Comparison of ENCODE assay signal across 8 mouse cellular contexts in genomic region chr16:22107897-22108516, GRCm38 (mm10). TPM values are rescaled to one million over a fixed set of nuclear protein-coding genes. Genes with fewer than 3 reads are reported as not detected.
DNase-seq lines count a peak whose midpoint lies in the region; ATAC-seq and TF ChIP-seq lines count a peak whose summit lies in the region.

No protein-coding gene starts in this region.

- no peak overlapping the region for H3K4me2 ChIP-seq in forebrain, postnatal 0 days (ENCODE audit: low read depth)
- no peak overlapping the region for H3K4me2 ChIP-seq in forebrain, embryonic 11.5 days (ENCODE audit: low read depth, low read length, severe bottlenecking)
- no peak overlapping the region for H3K4me2 ChIP-seq in CH12.LX (ENCODE audit: insufficient read depth, low read depth, poor library complexity, severe bottlenecking)

- no peak overlapping the region for H3K9ac ChIP-seq in forebrain, postnatal 0 days
- no peak overlapping the region for H3K9ac ChIP-seq in forebrain, embryonic 11.5 days (ENCODE audit: low read length)
- H3K9ac ChIP-seq in CH12.LX (ENCODE audit: insufficient read depth, low read depth) = no peak overlapping the region

- no peak overlapping the region for H3K4me3 ChIP-seq in forebrain, postnatal 0 days (ENCODE audit: low read depth, low read length)
- H3K4me3 ChIP-seq in forebrain, embryonic 11.5 days (ENCODE audit: low read depth, low read length) = no peak overlapping the region
- no peak overlapping the region for H3K4me3 ChIP-seq in CH12.LX (replicated peaks in 1 of 3; ENCODE audit: low read depth in 2 of 3, low read length in 2 of 3, poor library complexity in 1 of 3)
- no peak overlapping the region for H3K4me3 ChIP-seq in layer of hippocampus, adult 2 months

- H3K27ac ChIP-seq in forebrain, postnatal 0 days (ENCODE audit: low read depth, low read length) = no peak overlapping the region
- no peak overlapping the region for H3K27ac ChIP-seq in forebrain, embryonic 11.5 days (ENCODE audit: low read depth, low read length)
- no peak overlapping the region for H3K27ac ChIP-seq in CH12.LX (ENCODE audit: insufficient read depth, low read depth)
- no peak overlapping the region for H3K27ac ChIP-seq in layer of hippocampus, adult 2 months

- no peak for TF ChIP-seq POLR2A in CH12.LX (IDR thresholded peaks at IDR 0.05; ENCODE audit: low read depth, low read length)

- peak; percentile 41 for TF ChIP-seq CTCF in forebrain, postnatal 0 days (IDR thresholded peaks at IDR 0.05; ENCODE audit: low read depth)
- TF ChIP-seq CTCF in CH12.LX (conservative IDR thresholded peaks at IDR 0.05 in 1 of 2, IDR thresholded peaks at IDR 0.05 in 1 of 2; ENCODE audit: low read depth in 2 of 2, low read length in 2 of 2) = peak; percentile 26 to 60; a peak in 2 of 4 replicates
- peak; percentile 65 for TF ChIP-seq CTCF in layer of hippocampus, adult 2 months (conservative IDR thresholded peaks at IDR 0.05)

- peak; percentile 47 for ATAC-seq in forebrain, postnatal 0 days
- no peak for ATAC-seq in forebrain, embryonic 11.5 days (replicated peaks; ENCODE audit: low FRiP score)
- no peak for ATAC-seq in erythroblast, adult 5-6 weeks (replicated peaks; ENCODE audit: low FRiP score, poor library complexity, severe bottlenecking)

- DNase-seq in forebrain, postnatal 0 days = peak; percentile 40
- DNase-seq in forebrain, embryonic 11.5 days (ENCODE audit: low spot score) = no peak
- peak; percentile 78 for DNase-seq in CH12.LX (ENCODE audit: extremely low read depth)
- DNase-seq in cerebellum, adult 11 months = peak; percentile 8
- DNase-seq in heart, adult 9 months (ENCODE audit: low spot score in 2 of 2) = peak; percentile 39 to 78
- DNase-seq in layer of hippocampus, adult 2 months (ENCODE audit: low spot score in 2 of 2) = peak; percentile 26 to 28
- peak; percentile 24 for DNase-seq in naive thymus-derived CD4-positive, alpha-beta T cell, adult 2 months (ENCODE audit: low read depth)

- no peak for TF ChIP-seq EP300 in CH12.LX (IDR thresholded peaks at IDR 0.05; ENCODE audit: low read length)

- WGBS in forebrain, postnatal 0 days = 62% methylated on average over 7 of the region's 7 CpGs
- WGBS in forebrain, embryonic 11.5 days = 80% methylated on average over 7 of the region's 7 CpGs

- no peaks in the 10 kb centered on the region for H3K4me1 ChIP-seq in forebrain, postnatal 0 days (ENCODE audit: insufficient read depth)
- H3K4me1 ChIP-seq in forebrain, embryonic 11.5 days (replicated peaks; ENCODE audit: control insufficient read depth, insufficient read depth, low read length) = no peaks in the 10 kb centered on the region
- peaks cover 0 to 9% of the 10 kb centered on the region in 2 experiments; a peak in 3 of 4 replicates for H3K4me1 ChIP-seq in CH12.LX (ENCODE audit: control insufficient read depth in 1 of 2, insufficient read depth in 2 of 2)

- peak; percentile 51 for TF ChIP-seq RAD21 in CH12.LX (IDR thresholded peaks at IDR 0.05; ENCODE audit: low read depth, low read length)

- no peaks in the 10 kb centered on the region for H3K27me3 ChIP-seq in forebrain, postnatal 0 days (ENCODE audit: insufficient read depth, low read length)
- H3K27me3 ChIP-seq in forebrain, embryonic 11.5 days (ENCODE audit: control insufficient read depth, insufficient read depth, low read length) = no peaks in the 10 kb centered on the region
- H3K27me3 ChIP-seq in CH12.LX (replicated peaks) = peaks cover under 1% of the 10 kb centered on the region

- no peaks in the 10 kb centered on the region for H3K36me3 ChIP-seq in forebrain, postnatal 0 days (ENCODE audit: insufficient read depth)
- no peaks in the 10 kb centered on the region for H3K36me3 ChIP-seq in forebrain, embryonic 11.5 days (ENCODE audit: control insufficient read depth, insufficient read depth, low read length)
- H3K36me3 ChIP-seq in CH12.LX (replicated peaks in 1 of 2; ENCODE audit: control insufficient read depth in 1 of 2, insufficient read depth in 1 of 2, low read length in 1 of 2) = no peaks in the 10 kb centered on the region

- dilution Hi-C loops in CH12.LX (cut with MboI; ENCODE audit: extremely low pct_ligation_motif_present, extremely low pct_unique_long_range_greater_than_20kb, low sequenced_read_pairs) = no loop called here

- in situ Hi-C loops in CH12.LX (cut with MboI; ENCODE audit: low pct_ligation_motif_present, low pct_unique_long_range_greater_than_20kb, low sequenced_read_pairs) = no loop called here

- no peaks in the 10 kb centered on the region for H3K79me2 ChIP-seq in CH12.LX (replicated peaks; ENCODE audit: control insufficient read depth, extremely low read depth, insufficient read depth, poor library complexity, severe bottlenecking)

- H3K9me3 ChIP-seq in forebrain, postnatal 0 days (ENCODE audit: low read length) = no peaks in the 10 kb centered on the region
- H3K9me3 ChIP-seq in forebrain, embryonic 11.5 days (ENCODE audit: control insufficient read depth, low read length) = no peaks in the 10 kb centered on the region
- H3K9me3 ChIP-seq in CH12.LX (replicated peaks; ENCODE audit: low read length) = no peaks in the 10 kb centered on the region

TF ChIP-seq in CH12.LX, 34 proteins besides CTCF, POLR2A, EP300 and RAD21:
- TF ChIP-seq KAT2A (IDR thresholded peaks at IDR 0.05; ENCODE audit: insufficient replicate concordance, low read length) = no peak
- TF ChIP-seq ETS1 (conservative IDR thresholded peaks at IDR 0.05; ENCODE audit: low read depth, low read length) = peak; percentile 42; the same call in 1 of the 2 replicates
- peak; percentile 88 for TF ChIP-seq MAFK (IDR thresholded peaks at IDR 0.05; ENCODE audit: insufficient replicate concordance, low read length)
- peak; percentile 62; the same call in 1 of the 2 replicates for TF ChIP-seq MEF2A (IDR thresholded peaks at IDR 0.05; ENCODE audit: borderline replicate concordance, low read depth, low read length)
- peak; percentile 38; the same call in 1 of the 2 replicates for TF ChIP-seq SMC3 (IDR thresholded peaks at IDR 0.05; ENCODE audit: low read depth, low read length)

RNA-seq across cellular contexts. Expression of gene Igf2bp2, which starts 55.1 kb away (rescaled TPM):
- 11.2 and 12.2 TPM in 2 replicates for total RNA-seq in forebrain, postnatal 0 days (2014; rRNA removed)
- polyA plus RNA-seq in forebrain, postnatal 0 days (2015; fragmentation: Nextera tagmentation; extraction: Ambion mirVana) = 4.7 and 5.6 TPM in 2 replicates
- 155 and 169 TPM in 2 replicates for polyA plus RNA-seq in forebrain, embryonic 11.5 days (2014; fragmentation: Nextera tagmentation; extraction: Ambion mirVana)
- total RNA-seq in CH12.LX (2012; rRNA removed) = 0.25 and 0.51 TPM in 2 replicates
- total RNA-seq in CH12.LX (2014; rRNA removed) = 0.22 and 0.43 TPM in 2 replicates
- polyA plus RNA-seq in CH12.LX (2012; ENCODE audit: insufficient read length, low read depth) = 1.3 and 1.5 TPM in 2 replicates
- under 1 TPM; 0.27 to 0.54 TPM for total RNA-seq in layer of hippocampus, adult 2 months (2021)
- 0.19 and 0.84 TPM in 2 replicates for total RNA-seq in erythroblast, adult 5-6 weeks (2015; ENCODE audit: low replicate concordance)
- total RNA-seq in erythroblast, adult 5-6 weeks (2017; ENCODE audit: low replicate concordance) = 0.09 and 0.42 TPM in 2 replicates
